Mouse (Mus musculus) heart, adult 9 months (tissue): ENCODE results near the gene Tgif2lx2.
"Not testable (repeated sequence)": the region's sequence is repeated elsewhere in the genome, so short reads cannot be mapped to it uniquely, and the experiment has no call there.

Source experiments
- DNase-seq, 2 experiments: peaks; one replicate each; pipeline ENCODE4 v3.0.0; 2022; ENCODE audit warnings: low spot score in 2 of 2

The Tgif2lx2 gene

GRCm38 (mm10) chrX:118426927-118427326 is at the start of gene Tgif2lx2:
Tgif2lx2 (plus strand) TSS chrX:118427227.
- not testable (repeated sequence) for DNase-seq
